Comparison of ENCODE assay signal across 9 mouse cellular contexts in the genomic region with DNA sequence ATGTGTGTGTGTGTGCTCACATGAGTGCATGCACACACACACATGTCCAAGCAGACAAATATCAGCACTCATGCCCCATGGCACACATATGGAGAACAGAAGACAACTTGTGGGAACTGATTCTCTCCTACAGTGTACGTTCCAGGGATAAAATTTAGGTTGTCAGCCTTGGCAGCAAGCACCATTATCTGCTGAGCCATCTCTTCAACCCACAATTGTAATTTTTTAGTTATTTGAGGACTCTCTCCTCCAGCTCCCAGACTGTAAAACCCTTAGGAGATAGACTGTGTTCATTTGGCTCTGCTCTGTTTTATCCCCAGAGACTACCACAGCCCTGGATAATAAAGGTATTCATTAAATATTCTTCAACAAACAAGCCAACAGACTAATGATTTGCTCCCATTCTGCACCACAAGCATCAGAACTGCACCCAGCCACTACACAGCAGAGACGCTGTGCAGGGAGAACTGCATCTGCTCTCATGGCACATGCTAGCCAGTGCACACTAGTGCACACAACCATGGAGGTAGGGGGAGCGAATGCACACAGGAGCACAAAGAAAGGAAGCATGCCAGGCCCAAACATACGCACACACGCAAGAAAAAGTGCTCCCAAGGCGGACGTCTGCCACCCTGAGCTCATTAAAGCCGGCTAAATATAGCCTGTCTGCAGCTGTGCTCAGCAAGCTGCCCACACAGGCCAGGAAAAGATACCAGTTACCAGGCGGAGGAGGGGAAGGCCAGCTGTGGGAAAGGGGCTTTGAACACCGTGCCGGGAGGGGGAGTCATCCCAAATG. TPM values are rescaled to one million over a fixed set of nuclear protein-coding genes. Genes with fewer than 3 reads are reported as not detected.
A peak's percentile ranks its signal among the peaks of the same experiment; 100 is the strongest.
DNase-seq lines count a peak whose midpoint lies in the region; ATAC-seq lines count a peak whose summit lies in the region.
"Had no signal": no experiment of that assay in that cellular context is flagged by ENCODE, and none has a peak within 500 bp of the region (broad histone marks: within the 10 kb centered on the region; RNA-seq: fewer than 3 reads in every experiment).

No protein-coding gene starts in this region.

- 0 out of 2 replicates have a peak, but pooled peaks have one; percentile 13 for ATAC-seq in limb, embryonic 11.5 days (ENCODE audit: insufficient number of reproducible peaks, low FRiP score, low TSS enrichment, low read depth)
- no peak for ATAC-seq in kidney, embryonic 14.5 days (ENCODE audit: low FRiP score, low TSS enrichment)

- no peaks in the 10 kb centered on the region for H3K9me3 ChIP-seq in forebrain, embryonic 10.5 days
- no peaks in the 10 kb centered on the region for H3K9me3 ChIP-seq in limb, embryonic 11.5 days (ENCODE audit: control insufficient read depth, low read length)
- H3K9me3 ChIP-seq in kidney, embryonic 14.5 days (ENCODE audit: control insufficient read depth, low read length): no peaks in the 10 kb centered on the region

- no peaks in the 10 kb centered on the region for H3K27me3 ChIP-seq in forebrain, embryonic 10.5 days (ENCODE audit: poor library complexity, severe bottlenecking)
- no peaks in the 10 kb centered on the region for H3K27me3 ChIP-seq in limb, embryonic 11.5 days (ENCODE audit: control insufficient read depth, insufficient read depth, low read length)
- no peaks in the 10 kb centered on the region for H3K27me3 ChIP-seq in kidney, embryonic 14.5 days (ENCODE audit: control insufficient read depth, insufficient read depth, low read length)

- DNase-seq in brain, adult 2 months (ENCODE audit: low read depth, low spot score): peak; percentile 95
- DNase-seq in forebrain, embryonic 10.5 days (ENCODE audit: extremely low spot score, low spot score): no peak
- DNase-seq in heart, postnatal 10 days: peak; percentile 34 to 46
- DNase-seq in limb, embryonic 11.5 days (ENCODE audit: low spot score): peak; percentile 46
- DNase-seq in right cerebral cortex, postnatal 25 days: peak; percentile 70
- DNase-seq in yolk sac, embryonic 10.5 days (ENCODE audit: low spot score): no peak
- no peak for DNase-seq in urinary bladder, postnatal 25 days (ENCODE audit: low spot score)

- peaks cover 29% of the 10 kb centered on the region for H3K4me1 ChIP-seq in forebrain, embryonic 10.5 days
- peaks cover 10% of the 10 kb centered on the region for H3K4me1 ChIP-seq in limb, embryonic 11.5 days (ENCODE audit: control insufficient read depth, insufficient read depth, low read length)
- H3K4me1 ChIP-seq in kidney, embryonic 14.5 days (ENCODE audit: control insufficient read depth, insufficient read depth, low read length): 0 out of 2 replicates have a peak, but pooled peaks cover 4% of the 10 kb centered on the region

- H3K27ac ChIP-seq in forebrain, embryonic 10.5 days: peak overlapping the region; percentile 17; the same call in 1 of the 2 replicates
- H3K27ac ChIP-seq in limb, embryonic 11.5 days (replicated peaks; ENCODE audit: low read depth, low read length): peak overlapping the region; percentile 56; the same call in 1 of the 2 replicates
- H3K27ac ChIP-seq in kidney, embryonic 14.5 days (ENCODE audit: low read depth, low read length): no peak overlapping the region

- H3K4me2 ChIP-seq in limb, embryonic 11.5 days (ENCODE audit: low read depth, severe bottlenecking): no peak overlapping the region
- no peak overlapping the region for H3K4me2 ChIP-seq in kidney, embryonic 14.5 days (replicated peaks; ENCODE audit: low read depth, low read length)

- intact Hi-C loops in heart, postnatal 10 days (cut with DNase I): loop anchor here (5.0 kb wide), 1 partner anchor 46 kb away; no protein-coding TSS in a partner anchor

- peak overlapping the region; percentile 18; the same call in 1 of the 2 replicates for H3K9ac ChIP-seq in limb, embryonic 11.5 days (ENCODE audit: low read length)
- no peak overlapping the region for H3K9ac ChIP-seq in kidney, embryonic 14.5 days (ENCODE audit: low read depth, low read length)

- WGBS in forebrain, embryonic 10.5 days: 67% methylated on average over 11 of the region's 11 CpGs
- WGBS in limb, embryonic 11.5 days: 29% methylated on average over 11 of the region's 11 CpGs
- 48% methylated on average over 11 of the region's 11 CpGs for WGBS in kidney, embryonic 14.5 days

- H3K36me3 ChIP-seq in forebrain, embryonic 10.5 days (replicated peaks): no peaks in the 10 kb centered on the region
- H3K36me3 ChIP-seq in limb, embryonic 11.5 days (ENCODE audit: control insufficient read depth, insufficient read depth, low read length): no peaks in the 10 kb centered on the region
- H3K36me3 ChIP-seq in kidney, embryonic 14.5 days (ENCODE audit: control insufficient read depth, insufficient read depth, low read length): no peaks in the 10 kb centered on the region

- no peak overlapping the region for H3K4me3 ChIP-seq in forebrain, embryonic 10.5 days
- no peak overlapping the region for H3K4me3 ChIP-seq in limb, embryonic 11.5 days (ENCODE audit: low read depth, low read length)
- no peak overlapping the region for H3K4me3 ChIP-seq in kidney, embryonic 14.5 days (ENCODE audit: low read length)

RNA-seq across cellular contexts. Expression of gene Pimreg, which starts 44.6 kb away (rescaled TPM):
- 265 and 279 TPM in 2 replicates for polyA plus RNA-seq in forebrain, embryonic 10.5 days (2016; fragmentation: Nextera tagmentation; extraction: Ambion mirVana)
- total RNA-seq in heart, postnatal 10 days (2021): 10 to 100 TPM; 14.3 to 17.7 TPM
- polyA plus RNA-seq in limb, embryonic 11.5 days (2014; fragmentation: Nextera tagmentation; extraction: Ambion mirVana): 165 TPM in 2 replicates
- 140 and 144 TPM in 2 replicates for polyA plus RNA-seq in kidney, embryonic 14.5 days (2014; fragmentation: Nextera tagmentation; extraction: Ambion mirVana)

RNA-seq across cellular contexts. Expression of gene Pitpnm3, which starts 49.1 kb away (rescaled TPM):
- polyA plus RNA-seq in forebrain, embryonic 10.5 days (2016; fragmentation: Nextera tagmentation; extraction: Ambion mirVana): 0.02 and 0.04 TPM in 2 replicates
- 1 to 10 TPM; 1.3 to 2.1 TPM for total RNA-seq in heart, postnatal 10 days (2021)
- polyA plus RNA-seq in limb, embryonic 11.5 days (2014; fragmentation: Nextera tagmentation; extraction: Ambion mirVana): 0.24 TPM in 1 of 2 replicates, not detected in the other
- 0.07 and 0.09 TPM in 2 replicates for polyA plus RNA-seq in kidney, embryonic 14.5 days (2014; fragmentation: Nextera tagmentation; extraction: Ambion mirVana)

RNA-seq across cellular contexts. Expression of gene Aipl1, which starts 49.1 kb away (rescaled TPM):
- 0.64 and 0.66 TPM in 2 replicates for polyA plus RNA-seq in forebrain, embryonic 10.5 days (2016; fragmentation: Nextera tagmentation; extraction: Ambion mirVana)
- total RNA-seq in heart, postnatal 10 days (2021): under 1 TPM; 0.15 to 0.17 TPM
- 0.19 and 0.34 TPM in 2 replicates for polyA plus RNA-seq in limb, embryonic 11.5 days (2014; fragmentation: Nextera tagmentation; extraction: Ambion mirVana)
- 0.09 and 0.24 TPM in 2 replicates for polyA plus RNA-seq in kidney, embryonic 14.5 days (2014; fragmentation: Nextera tagmentation; extraction: Ambion mirVana)
- total RNA-seq: layer of hippocampus, postnatal 36 days had no signal

Comparison
In these comparisons a context has a peak if more than half of its experiments do, and no peak if none do; other contexts are left out.
1. DNase-seq: peak in brain, adult 2 months (single experiment), heart, postnatal 10 days (2 of 2), limb, embryonic 11.5 days (single experiment) and right cerebral cortex, postnatal 25 days (single experiment); none in forebrain, embryonic 10.5 days (single experiment), yolk sac, embryonic 10.5 days (single experiment) and urinary bladder, postnatal 25 days (single experiment).